Mouse (Mus musculus) lung, embryonic 16.5 days (tissue): ENCODE results near the gene Zbtb39. TPM values are rescaled to one million over a fixed set of nuclear protein-coding genes. Genes with fewer than 3 reads are reported as not detected.

Experiments used
- ATAC-seq: fragments of 200-750 bp; cut with Nextera tagmentation; 2 replicates; pipeline ENCODE4 v1.8.0; 2017; ENCODE audit warnings: low read depth, mild to moderate bottlenecking, moderate library complexity
- H3K27ac ChIP-seq: fragments of 300-500 bp; sonication (generic); 2 replicates; pipeline ENCODE4 v1.5.1; 2014; ENCODE audit warnings: mild to moderate bottlenecking, control low read depth, low read length
- H3K27me3 ChIP-seq: fragments of 300-500 bp; sonication (generic); 2 replicates; pipeline ENCODE4 v1.6.1; 2014; ENCODE audit warnings: low read depth, low read length, mixed read lengths; ENCODE audit not compliant: control insufficient read depth, insufficient read depth
- H3K36me3 ChIP-seq: fragments of 300-500 bp; sonication (generic); 2 replicates; pipeline ENCODE4 v1.6.1; 2014; ENCODE audit warnings: low read length; ENCODE audit not compliant: control insufficient read depth, insufficient read depth
- H3K4me1 ChIP-seq: fragments of 300-500 bp; sonication (generic); replicated peaks from 2 replicates; pipeline ENCODE4 v1.6.1; 2014; ENCODE audit warnings: low read length, mixed read lengths; ENCODE audit not compliant: control insufficient read depth, insufficient read depth
- H3K4me2 ChIP-seq: fragments of 300-500 bp; sonication (generic); 2 replicates; pipeline ENCODE4 v1.6.1; 2014; ENCODE audit warnings: low read depth, low read length, control low read depth
- H3K4me3 ChIP-seq: fragments of 300-500 bp; sonication (generic); 2 replicates; pipeline ENCODE4 v1.5.1; 2014; ENCODE audit warnings: mild to moderate bottlenecking, low read length, control low read depth
- H3K9ac ChIP-seq: fragments of 300-500 bp; sonication (generic); 2 replicates; pipeline ENCODE4 v1.6.1; 2014; ENCODE audit warnings: low read length, control low read depth
- H3K9me3 ChIP-seq: fragments of 300-500 bp; sonication (generic); 2 replicates; pipeline ENCODE4 v1.6.1; 2016; ENCODE audit warnings: low read length; ENCODE audit not compliant: control insufficient read depth
- WGBS: fragments of 180-500 bp; shearing (Covaris S2); extraction: QIAGEN DNeasy Blood & Tissue Kit; methylation state at CpG from one replicate; pipeline ENCODE4 v1.1.7; 2014; 5-methylcytosine and 5-hydroxymethylcytosine counted together
- polyA plus RNA-seq: library from polyadenylated mRNA; unstranded; fragments of >200 nt; fragmentation: Nextera tagmentation; extraction: Ambion mirVana; gene quantifications from 2 replicates; pipeline ENCODE4 v1.2.1, GENCODE M21; 2015

The Zbtb39 gene
- polyA plus RNA-seq, 1 experiment from 2014 or later = 2.3 TPM

DNA sequence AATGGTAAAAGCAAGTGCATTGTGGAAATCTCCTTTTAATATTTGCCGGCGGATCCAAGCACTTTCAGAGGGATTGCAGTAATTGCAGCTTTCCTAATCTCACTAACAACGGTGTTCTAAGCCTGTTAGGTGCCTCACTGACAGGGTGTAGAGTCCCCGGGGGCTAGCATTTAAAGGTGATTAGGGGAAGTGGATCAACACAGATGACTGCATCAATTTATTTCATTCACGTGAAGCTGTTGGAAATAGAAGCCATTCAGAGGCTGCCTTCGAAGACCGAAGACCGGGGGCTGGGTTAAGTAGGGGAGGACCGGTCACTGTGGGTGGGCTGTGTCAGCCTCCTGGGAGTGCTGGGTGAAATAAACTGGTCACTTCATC is 8.4 kb upstream of the Zbtb39 start:
- Histone ChIP-seq H3K4me1 (no peaks in the 10 kb centered on the region), H3K9ac (no peak overlapping the region), H3K27ac (no peak overlapping the region), H3K36me3 (no peaks in the 10 kb centered on the region), H3K4me3 (no peak overlapping the region), H3K27me3 (no peaks in the 10 kb centered on the region), H3K4me2 (no peak overlapping the region), H3K9me3 (no peaks in the 10 kb centered on the region)
- ATAC-seq = no peak
- 35% methylated on average over 9 of the region's 9 CpGs for WGBS

DNA sequence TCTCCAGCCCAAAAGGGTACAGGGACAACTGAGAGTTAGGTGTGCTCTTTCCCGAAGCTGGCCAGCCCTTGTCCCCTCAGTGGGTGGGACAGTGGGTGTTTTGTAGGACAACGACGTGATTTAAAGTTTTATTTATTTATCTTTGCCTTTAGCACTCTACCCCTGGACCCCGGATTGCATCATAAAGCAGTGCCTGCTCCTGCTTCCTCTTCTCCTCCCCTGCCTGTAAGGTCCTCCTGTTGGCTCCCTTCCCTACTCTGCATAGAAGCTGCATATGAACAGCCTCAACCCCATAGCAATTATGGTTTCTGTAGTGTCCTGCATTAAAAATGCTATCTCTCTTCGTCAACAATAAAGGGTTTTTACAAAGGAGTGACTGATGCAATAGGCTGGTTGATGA is 7.9 kb upstream of the Zbtb39 start:
- Histone ChIP-seq H3K36me3 (no peaks in the 10 kb centered on the region), H3K27me3 (no peaks in the 10 kb centered on the region), H3K9me3 (no peaks in the 10 kb centered on the region), H3K4me3 (no peak overlapping the region), H3K27ac (no peak overlapping the region), H3K9ac (no peak overlapping the region), H3K4me2 (no peak overlapping the region), H3K4me1 (no peaks in the 10 kb centered on the region)
- no peak for ATAC-seq
- WGBS = 22% methylated on average over 5 of the region's 5 CpGs

DNA sequence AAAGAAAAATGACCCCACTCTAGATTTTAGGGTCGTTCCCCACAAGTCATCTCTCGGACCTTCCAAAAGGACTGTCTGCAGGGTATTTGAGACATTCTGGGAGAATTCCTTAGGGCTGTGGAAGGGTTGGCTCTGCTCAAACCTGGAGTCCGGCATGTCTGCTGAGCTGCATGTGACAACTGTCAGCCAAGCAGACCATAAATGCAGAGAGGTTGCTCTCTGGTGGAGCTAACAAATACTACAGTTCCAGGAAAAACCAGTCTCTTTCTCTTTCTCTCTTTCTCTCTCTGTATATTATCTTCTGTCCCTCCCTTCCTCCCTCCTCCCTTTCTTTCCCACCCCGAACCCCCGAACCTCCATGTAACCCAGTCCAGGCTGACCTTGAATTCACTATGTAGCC is 4.9 kb upstream of the Zbtb39 start:
- 26% methylated on average over 5 of the region's 5 CpGs for WGBS
- Histone ChIP-seq H3K27ac (no peak overlapping the region), H3K27me3 (no peaks in the 10 kb centered on the region), H3K9ac (no peak overlapping the region), H3K36me3 (no peaks in the 10 kb centered on the region), H3K4me1 (peaks cover 5% of the 10 kb centered on the region), H3K9me3 (no peaks in the 10 kb centered on the region), H3K4me2 (no peak overlapping the region), H3K4me3 (no peak overlapping the region)
- ATAC-seq = no peak

DNA sequence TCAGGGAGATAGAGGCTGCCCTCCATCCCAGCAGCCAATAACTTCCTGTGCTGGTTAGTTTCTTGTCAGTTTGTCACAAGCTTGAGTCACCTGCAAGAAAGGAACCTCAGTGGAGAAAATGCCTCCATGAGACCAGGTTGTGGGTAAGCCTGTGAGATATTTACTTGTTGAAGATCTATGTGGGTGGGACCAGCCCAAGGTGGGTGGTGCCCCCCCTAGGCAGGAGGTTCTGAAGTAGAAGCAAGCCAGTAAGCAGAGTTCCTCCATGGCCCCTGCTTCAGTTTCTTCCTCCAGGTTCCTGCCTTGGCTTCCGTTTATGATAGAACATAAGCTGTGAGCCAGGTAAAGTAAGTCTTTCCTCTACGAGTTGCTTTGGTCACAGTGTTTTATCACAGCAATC is 3.1 kb upstream of the Zbtb39 start:
- H3K36me3 ChIP-seq = no peaks in the 10 kb centered on the region
- H3K27me3 ChIP-seq = no peaks in the 10 kb centered on the region
- WGBS = 68% methylated on average over 2 of the region's 2 CpGs
- H3K27ac ChIP-seq = no peak overlapping the region
- H3K4me1 ChIP-seq = peaks cover 10% of the 10 kb centered on the region
- no peak overlapping the region for H3K4me3 ChIP-seq
- no peaks in the 10 kb centered on the region for H3K9me3 ChIP-seq
- no peak overlapping the region for H3K9ac ChIP-seq
- ATAC-seq = no peak
- H3K4me2 ChIP-seq = no peak overlapping the region

DNA sequence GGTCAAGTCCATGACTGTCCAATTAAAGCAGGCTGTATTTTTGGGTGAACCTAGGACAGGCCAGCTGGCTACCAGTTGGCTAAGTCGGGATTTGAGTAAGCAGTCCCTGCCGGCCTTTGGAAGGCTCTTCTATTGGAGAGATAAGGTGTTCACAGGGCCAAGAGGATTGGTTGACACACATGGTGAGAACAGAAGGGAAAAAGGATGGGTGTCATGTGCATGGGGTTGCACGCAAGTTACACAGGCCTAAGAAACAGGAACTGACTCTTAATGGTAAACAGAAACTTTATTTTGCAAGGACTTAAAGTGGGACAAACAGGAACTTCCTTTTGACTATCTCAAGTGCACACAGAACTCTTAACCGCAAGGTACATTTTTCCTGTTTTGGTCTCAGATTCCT is 2.4 kb upstream of the Zbtb39 start:
- H3K27me3 ChIP-seq = no peaks in the 10 kb centered on the region
- H3K4me2 ChIP-seq = no peak overlapping the region
- peaks cover 10% of the 10 kb centered on the region for H3K4me1 ChIP-seq
- WGBS = 47% methylated on average over 4 of the region's 4 CpGs
- H3K36me3 ChIP-seq = peaks cover 5% of the 10 kb centered on the region
- no peak overlapping the region for H3K9ac ChIP-seq
- ATAC-seq = no peak
- H3K4me3 ChIP-seq = no peak overlapping the region
- H3K27ac ChIP-seq = peak overlapping the region; percentile 15; the same call in 1 of the 2 replicates
- no peaks in the 10 kb centered on the region for H3K9me3 ChIP-seq

DNA sequence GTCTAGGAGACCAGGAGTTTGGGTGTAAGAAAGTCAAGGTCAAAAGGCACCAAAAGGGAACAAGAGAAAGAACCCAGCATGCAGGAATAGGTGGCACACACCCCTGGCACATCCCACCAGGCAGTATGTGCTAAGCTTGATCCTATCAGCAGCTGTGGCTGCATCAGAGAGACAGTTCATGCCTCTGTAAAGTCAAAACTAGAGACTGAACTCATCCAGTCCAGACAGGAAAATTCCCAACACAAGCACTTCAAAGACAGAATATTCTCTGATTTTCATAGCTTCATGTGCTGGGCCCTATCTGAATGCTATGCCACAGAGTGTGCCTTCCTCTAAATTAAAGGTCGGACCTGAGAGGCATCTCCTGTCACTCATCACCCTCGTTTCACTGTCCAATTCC is 1.8 kb upstream of the Zbtb39 start:
- Histone ChIP-seq H3K4me1 (peaks cover 10% of the 10 kb centered on the region), H3K4me2 (no peak overlapping the region), H3K27ac (no peak overlapping the region), H3K9ac (no peak overlapping the region), H3K9me3 (no peaks in the 10 kb centered on the region), H3K4me3 (no peak overlapping the region), H3K27me3 (no peaks in the 10 kb centered on the region), H3K36me3 (peaks cover 11% of the 10 kb centered on the region)
- 31% methylated on average over 2 of the region's 2 CpGs for WGBS
- no peak for ATAC-seq

DNA sequence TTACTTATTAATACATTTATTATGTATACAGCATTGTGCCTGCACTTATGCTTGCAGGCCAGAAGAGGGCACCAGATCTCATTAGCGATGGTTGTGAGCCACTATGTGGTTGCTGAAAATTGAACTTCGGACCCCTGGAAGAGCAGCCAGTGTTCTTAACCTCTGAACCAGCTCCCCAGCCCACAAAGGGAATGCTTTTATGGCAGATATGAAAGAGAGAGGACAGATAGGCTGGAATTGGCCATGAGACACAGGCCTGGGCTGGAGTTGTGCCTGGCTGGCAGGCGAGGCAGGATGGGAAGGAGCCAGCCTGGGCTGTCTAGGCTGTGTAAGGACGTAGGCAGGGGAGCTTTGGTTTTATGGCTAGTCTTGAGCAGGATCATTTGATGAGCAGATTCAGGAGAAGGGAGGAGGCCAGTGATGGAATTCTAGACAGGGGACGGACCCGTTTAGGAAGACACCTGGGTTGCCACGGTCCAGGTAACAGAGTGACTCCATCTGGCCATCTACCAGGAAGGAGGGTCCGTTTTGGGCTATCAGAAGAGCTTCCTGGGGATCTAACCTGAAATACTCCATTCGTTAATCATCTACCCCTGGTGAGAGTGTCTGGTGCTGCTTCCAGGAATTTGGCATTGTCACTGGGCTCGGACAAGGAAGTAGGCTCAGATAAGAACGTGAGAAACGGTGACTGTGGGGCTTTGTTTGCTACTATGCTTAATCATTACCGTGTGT is 1.0 kb upstream of the Zbtb39 start:
- peaks cover 10% of the 10 kb centered on the region for H3K4me1 ChIP-seq
- no peaks in the 10 kb centered on the region for H3K27me3 ChIP-seq
- H3K9me3 ChIP-seq = no peaks in the 10 kb centered on the region
- 33% methylated on average over 13 of the region's 13 CpGs for WGBS
- H3K36me3 ChIP-seq = peaks cover 19% of the 10 kb centered on the region
- peak overlapping the region; percentile 59 for H3K4me2 ChIP-seq
- H3K9ac ChIP-seq = no peak overlapping the region
- H3K4me3 ChIP-seq = 0 out of 2 replicates have a peak overlapping the region, but pooled peaks have one; percentile 3
- ATAC-seq = no peak
- H3K27ac ChIP-seq = no peak overlapping the region

DNA sequence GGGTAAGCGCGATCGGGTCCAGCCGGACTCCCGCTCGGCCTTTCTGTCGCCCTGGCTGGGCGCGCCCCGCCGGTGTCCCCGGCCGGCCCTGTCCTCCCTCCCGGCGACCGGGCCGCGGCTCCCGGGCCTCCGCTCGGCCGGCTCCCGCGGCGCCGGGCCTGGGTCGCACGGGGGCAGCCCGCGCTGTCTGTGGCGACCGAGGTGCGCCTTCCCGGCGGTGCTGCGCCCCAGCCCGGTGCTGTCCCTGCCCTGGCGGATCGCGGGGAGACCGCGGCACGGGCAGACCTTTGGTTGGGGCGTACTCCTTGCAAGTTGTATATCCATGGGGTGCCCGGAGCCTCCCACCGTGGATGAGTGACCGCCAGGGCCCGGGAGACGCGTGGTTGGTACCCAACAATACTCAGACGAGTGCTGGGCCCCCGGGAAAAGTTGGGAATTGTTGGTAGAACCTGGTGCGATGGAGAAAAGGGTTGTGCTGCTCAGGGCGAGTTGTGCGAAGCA is 373 bp downstream of the Zbtb39 start:
- ATAC-seq = no peak; the same call in 1 of the 2 replicates
- Histone ChIP-seq H3K4me1 (peaks cover 10% of the 10 kb centered on the region), H3K36me3 (peaks cover 26% of the 10 kb centered on the region), H3K9ac (peak overlapping the region; percentile 95), H3K4me2 (peak overlapping the region; percentile 61), H3K27me3 (no peaks in the 10 kb centered on the region), H3K27ac (peak overlapping the region; percentile 76), H3K9me3 (no peaks in the 10 kb centered on the region), H3K4me3 (peak overlapping the region; percentile 85)
- under 1% methylated on average over 50 of the region's 55 CpGs for WGBS

DNA sequence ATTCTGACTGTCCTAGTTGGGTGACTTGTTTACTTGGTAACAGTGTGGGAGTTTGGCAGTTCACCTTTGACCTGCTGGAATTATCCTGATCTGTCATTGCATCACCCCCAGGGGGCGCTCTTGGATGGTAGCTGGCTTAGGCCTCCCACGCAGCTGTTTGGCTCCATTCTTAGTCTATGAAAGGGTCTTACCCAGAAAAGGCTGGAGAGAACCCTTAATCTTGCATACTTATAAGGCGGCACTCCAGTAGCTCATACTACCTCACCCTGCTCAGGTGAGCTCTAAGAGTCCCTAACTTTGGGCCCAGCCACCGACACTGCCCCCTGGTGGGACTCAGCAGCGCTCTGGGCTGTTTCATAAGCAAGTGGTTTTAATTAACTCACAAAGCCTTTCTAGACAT is 5.3 kb downstream of the Zbtb39 start:
- H3K4me1 ChIP-seq = peaks cover 6% of the 10 kb centered on the region; the same call in 1 of the 2 replicates
- H3K27ac ChIP-seq = no peak overlapping the region
- H3K4me2 ChIP-seq = no peak overlapping the region
- no peak overlapping the region for H3K9ac ChIP-seq
- no peaks in the 10 kb centered on the region for H3K9me3 ChIP-seq
- WGBS = 65% methylated on average over 5 of the region's 5 CpGs
- no peak overlapping the region for H3K4me3 ChIP-seq
- peaks cover 50% of the 10 kb centered on the region for H3K36me3 ChIP-seq
- H3K27me3 ChIP-seq = no peaks in the 10 kb centered on the region
- ATAC-seq = no peak
